Mouse (Mus musculus): ENCODE results near the gene Clic3. TPM values are rescaled to one million over a fixed set of nuclear protein-coding genes. Genes with fewer than 3 reads are reported as not detected.

Clic3 gene
- total RNA-seq, 2 experiments from 2014 or later = 0.59 to 1.2 TPM

DNA sequence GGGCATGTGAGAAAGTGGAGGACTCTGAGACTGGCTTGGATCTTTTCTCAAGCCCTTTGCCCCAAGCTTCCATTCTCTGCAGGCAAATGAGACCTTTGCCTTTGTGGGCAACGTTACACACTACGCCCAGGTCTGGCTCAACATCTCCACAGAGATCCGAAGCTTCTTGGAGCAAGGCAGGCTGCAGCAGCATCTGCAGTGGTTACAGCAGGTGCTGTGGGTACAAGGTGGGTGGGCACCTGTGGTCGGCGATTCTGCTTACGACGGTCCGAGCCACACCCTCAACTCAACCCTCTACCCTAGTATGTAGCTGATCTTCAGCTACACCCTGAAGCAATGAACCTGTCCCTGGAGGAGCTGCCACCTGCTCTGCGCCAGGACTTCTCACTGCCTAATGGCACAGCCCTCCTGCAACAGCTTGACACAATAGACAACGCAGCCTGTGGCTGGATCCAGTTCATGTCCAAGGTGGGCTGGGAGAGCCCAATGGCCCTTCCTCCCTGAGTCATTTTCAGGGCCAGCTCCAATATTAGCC lies 20.3 kb upstream of the Clic3 start:
- no peak for DNase-seq (ENCODE audit: low spot score in 2 of 2)
- intact Hi-C loops (cut with DNase I) = no loop called here

GRCm38 (mm10) chr2:25441067-25441466 lies 15.6 kb upstream of the Clic3 start:
- intact Hi-C loops (cut with DNase I) = no loop called here
- no peak for DNase-seq (ENCODE audit: low spot score in 2 of 2)

- no peak for DNase-seq (ENCODE audit: low spot score in 2 of 2)
- intact Hi-C loops (cut with DNase I) = no loop called here
These were observed 14.0 kb upstream of the Clic3 start for GRCm38 (mm10) chr2:25442682-25443081.

DNA sequence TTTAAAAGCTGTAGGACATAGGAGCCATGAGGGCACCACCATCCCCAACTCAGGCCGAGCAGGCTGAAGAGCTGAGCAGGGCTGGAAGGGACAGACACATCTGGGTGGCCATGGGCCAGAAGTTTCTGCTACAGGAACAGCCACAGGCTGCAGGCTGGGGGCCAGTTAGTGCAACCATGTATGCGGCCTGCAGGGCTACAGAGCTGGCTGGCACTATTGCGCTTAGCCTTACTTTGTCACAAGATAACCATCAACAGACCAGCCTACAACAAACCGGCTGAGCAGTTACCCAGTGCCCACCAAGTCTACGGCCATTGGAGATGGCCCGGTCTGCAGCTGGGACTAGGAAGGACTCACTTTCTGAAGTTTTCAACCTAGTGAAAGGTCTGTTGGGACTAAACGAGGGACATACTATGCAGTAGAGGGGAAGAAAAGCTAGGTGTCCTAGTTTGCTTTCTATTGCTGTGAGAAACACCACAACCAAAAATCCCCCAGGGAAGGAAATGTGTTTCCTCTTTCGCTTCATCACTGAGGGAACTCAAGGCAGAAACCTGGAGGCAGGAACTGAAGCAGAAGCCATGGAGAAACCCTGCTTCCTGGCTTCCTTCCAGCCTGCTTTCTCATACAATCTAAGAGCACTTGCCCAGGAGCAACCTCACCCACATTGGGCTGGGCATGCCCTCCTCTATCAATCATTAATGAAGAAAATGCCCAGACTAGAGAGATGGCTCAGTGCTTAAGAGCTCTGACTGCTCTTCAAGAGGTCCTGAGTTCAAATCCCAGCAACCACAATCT lies 5.6 kb upstream of the Clic3 start:
- intact Hi-C loops (cut with DNase I) = no loop called here
- no peak for DNase-seq (ENCODE audit: low spot score in 2 of 2)

DNA sequence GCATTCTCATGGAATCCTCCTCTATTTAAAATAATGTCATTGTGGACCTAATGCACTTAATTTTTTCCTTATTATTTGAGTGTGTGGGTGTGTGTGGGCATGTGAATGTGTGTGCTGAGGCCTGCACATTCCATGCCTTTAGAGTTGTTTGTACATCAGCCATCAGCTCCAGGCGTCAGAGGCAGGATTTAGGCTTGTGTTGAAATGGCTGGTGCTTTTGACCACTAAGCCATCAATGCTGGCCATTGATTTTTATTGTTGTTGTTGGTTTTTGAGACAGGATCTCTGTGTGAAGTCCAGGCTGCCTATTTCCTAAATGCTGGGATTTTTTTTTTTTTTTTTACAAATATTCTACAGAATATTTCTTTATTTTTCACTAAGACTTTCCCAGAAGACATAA lies 3.7 kb upstream of the Clic3 start:
- intact Hi-C loops (cut with DNase I) = no loop called here
- DNase-seq (ENCODE audit: low spot score in 2 of 2) = no peak

GRCm38 (mm10) chr2:25457022-25457896 lies 621 bp downstream of the Clic3 start:
- no peak for DNase-seq (ENCODE audit: low spot score in 2 of 2)
- intact Hi-C loops (cut with DNase I) = no loop called here

DNA sequence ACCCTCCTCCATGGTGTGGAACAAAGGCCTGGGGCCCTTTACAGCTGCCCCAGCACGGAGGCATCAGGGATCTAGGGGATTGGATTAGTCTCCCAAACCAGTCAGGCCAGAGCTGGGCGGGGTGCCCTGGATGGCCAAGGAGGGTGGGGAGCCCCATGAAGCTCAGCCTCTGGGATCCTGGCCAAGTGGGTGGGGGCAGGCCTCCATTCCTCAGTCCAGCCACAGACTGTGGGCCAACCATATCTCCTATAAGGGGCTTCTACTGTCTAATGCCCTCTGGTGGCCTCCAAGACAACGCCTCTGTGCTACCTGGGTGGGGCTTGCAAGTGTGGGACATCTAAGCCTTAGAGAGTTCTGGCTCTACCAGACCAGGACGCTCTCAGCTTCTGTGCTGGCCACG lies 2.3 kb downstream of the Clic3 start:
- no peak for DNase-seq (ENCODE audit: low spot score in 2 of 2)
- intact Hi-C loops (cut with DNase I) = no loop called here

DNA sequence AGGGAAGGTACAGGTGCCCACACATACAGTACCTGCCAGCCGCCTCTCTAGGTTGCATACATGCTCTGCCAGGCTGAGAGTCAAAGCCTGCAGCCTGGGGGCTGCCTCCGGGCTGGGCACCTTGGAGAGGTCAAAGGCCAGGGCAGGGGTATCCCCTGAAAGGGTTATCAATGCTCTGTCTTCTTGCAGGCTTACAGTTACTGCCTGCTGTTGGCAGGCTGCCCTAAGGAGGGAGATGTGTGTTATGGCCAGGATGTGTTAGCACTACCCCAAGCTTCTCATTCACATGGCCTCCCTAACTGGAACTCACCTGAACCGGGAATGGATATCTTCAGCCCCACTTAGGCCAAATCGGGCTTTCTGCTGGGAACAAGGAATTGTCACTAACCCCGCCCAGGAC lies 3.5 kb downstream of the Clic3 start:
- intact Hi-C loops (cut with DNase I) = loop anchor here (5.0 kb wide), 1 partner anchor 37 kb away; no protein-coding TSS in a partner anchor
- DNase-seq (ENCODE audit: low spot score in 2 of 2) = peak in 1 of 2 experiments; percentile 52

- intact Hi-C loops (cut with DNase I) = loop anchor here (5.0 kb wide), 1 partner anchor 37 kb away; no protein-coding TSS in a partner anchor
- DNase-seq (ENCODE audit: low spot score in 2 of 2) = peak; percentile 94 to 96
These were observed 4.1 kb downstream of the Clic3 start, which contains the start of gene Paxx for GRCm38 (mm10) chr2:25460551-25461309. Paxx (minus strand) TSS chr2:25461094.

DNA sequence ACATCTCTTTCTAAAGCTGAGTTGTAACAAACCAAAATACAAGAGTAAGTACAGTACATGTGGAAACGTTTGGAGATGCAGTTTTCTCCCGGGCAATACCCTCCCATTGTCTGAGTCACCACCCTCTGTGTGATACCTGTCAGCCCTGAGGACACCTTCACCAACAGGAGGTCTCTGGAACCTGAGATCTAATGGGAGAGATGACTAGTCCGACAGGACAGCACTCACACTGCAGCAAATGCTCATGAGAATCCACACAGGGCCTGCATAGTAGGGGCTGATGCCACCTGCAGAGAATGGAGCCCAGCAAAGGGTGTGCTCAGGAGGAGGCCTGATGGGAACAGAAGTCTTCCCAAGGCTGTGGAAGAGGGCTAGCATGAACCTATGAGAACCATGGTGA lies 4.8 kb downstream of the Clic3 start:
- no peak for DNase-seq (ENCODE audit: low spot score in 2 of 2)
- intact Hi-C loops (cut with DNase I) = loop anchor here (5.0 kb wide), 1 partner anchor 36 kb away; no protein-coding TSS in a partner anchor

DNA sequence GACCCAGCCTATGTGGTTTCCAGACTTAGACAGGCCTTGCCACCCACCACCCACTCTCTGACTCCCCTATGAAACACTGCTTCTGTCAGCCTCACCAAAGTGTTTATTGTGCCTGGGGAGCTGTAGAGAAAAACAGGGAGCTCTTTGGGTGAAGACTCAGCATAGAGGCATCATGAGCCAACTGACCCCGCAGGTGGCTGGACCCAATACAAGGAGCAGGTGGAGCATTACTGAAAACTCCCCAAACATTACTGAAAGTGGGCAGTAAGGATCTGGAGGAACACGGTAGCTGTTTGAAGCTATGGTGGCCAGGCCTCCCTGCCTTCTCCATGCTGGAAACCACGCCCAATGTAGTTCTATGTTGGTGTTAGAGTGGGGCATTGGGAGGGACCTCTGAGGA lies 7.0 kb downstream of the Clic3 start:
- no peak for DNase-seq (ENCODE audit: low spot score in 2 of 2)
- intact Hi-C loops (cut with DNase I) = loop anchor here (5.0 kb wide), 1 partner anchor 34 kb away; no protein-coding TSS in a partner anchor

DNA sequence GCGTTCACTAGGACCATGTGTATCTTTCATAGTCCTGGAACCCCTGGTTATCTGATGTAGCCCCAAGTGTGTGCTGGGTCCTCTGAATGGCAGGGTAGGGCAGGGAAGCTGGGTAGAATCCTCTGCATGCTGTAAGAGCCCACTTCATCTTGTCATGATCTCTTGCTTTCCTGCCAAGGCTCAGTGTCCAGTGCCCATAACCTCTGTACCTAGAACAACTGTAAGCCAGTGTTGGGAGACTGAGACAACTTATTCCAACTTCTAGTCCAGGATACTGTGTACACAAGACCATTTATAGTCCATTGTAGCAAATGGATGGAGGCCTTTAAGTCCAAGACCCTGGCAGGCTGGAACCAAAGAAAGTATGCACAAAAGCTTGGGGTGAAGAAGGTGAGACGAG lies 8.6 kb downstream of the Clic3 start:
- no peak for DNase-seq (ENCODE audit: low spot score in 2 of 2)
- intact Hi-C loops (cut with DNase I) = no loop called here

DNA sequence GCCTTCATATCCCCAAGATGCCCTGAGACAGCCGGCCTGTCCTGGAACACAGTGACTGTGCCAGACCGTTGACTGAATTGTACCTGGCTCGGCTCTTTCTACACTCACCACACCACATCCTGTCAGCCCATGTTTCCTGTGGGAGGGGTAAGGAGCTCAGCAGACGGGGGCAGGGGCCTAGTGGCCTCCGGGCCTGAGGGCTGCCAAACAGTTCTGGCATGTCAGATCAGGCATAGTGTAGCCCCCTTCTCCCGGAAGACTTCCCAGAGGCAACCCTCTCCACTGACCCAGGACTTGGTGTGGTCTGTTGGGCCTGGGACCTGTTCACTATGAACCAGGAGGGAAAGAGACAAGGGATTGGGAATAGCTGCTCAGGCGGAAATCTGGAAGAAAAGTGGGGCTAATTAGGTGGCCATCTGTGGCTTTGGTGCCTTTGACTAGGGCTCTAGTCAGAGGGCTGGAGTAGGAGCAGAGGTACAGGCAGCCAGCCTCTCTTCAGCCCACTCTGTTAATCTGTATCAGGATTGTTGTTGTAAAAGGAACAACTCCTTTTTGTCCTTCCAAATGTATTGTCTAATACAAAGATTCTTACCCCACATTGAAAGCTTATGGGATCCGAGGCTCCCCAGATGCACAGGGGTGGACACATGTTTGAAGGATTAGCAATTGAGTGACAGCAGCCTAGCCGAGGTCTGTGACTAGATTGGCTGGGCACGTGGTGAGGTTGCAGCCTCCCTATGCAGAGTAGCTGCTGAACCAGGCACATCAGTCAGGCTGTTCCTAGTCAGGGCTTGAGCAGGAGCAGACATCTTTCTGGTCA lies 9.4 kb downstream of the Clic3 start:
- intact Hi-C loops (cut with DNase I) = no loop called here
- no peak for DNase-seq (ENCODE audit: low spot score in 2 of 2)

DNA sequence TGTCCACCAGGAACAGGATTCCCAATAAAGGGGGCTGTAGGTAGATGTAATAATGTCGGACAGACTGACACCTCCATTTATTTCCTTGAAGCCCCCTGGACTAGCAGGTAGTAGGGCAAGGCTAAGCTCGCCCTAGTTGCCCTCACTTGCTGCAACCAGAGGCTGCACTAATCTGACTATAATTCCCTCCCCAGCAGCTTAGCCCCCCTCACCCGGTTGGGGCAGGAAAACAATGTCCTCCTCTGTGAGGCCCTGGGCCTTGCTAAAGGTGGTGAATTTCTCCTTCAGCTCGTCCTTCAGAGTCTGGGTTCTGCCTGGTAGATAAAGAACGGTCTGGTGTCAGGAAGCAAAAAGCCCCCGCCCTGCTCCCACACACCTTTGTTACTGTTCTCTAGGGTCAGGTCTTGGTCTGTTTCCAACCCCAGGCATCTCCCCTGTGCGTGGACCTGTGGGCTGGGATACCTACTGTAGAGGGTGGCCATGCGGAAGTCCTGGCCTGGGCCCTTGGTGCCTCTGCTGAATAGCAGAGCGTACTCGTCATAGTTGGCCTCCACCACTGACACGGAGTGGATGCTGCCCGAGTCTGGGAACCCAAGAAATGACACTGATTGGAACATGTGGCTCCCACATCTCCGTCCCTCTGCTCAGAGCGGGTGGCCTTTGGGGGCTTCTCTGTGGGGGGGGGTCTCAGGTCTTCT lies 11.1 kb downstream of the Clic3 start:
- intact Hi-C loops (cut with DNase I) = no loop called here

GRCm38 (mm10) chr2:25468962-25469915 lies 12.6 kb downstream of the Clic3 start:
- intact Hi-C loops (cut with DNase I) = no loop called here

More for the DNA sequence above, 11.1 kb downstream of the Clic3 start:
- DNase-seq (ENCODE audit: low spot score in 2 of 2) = no peak

GRCm38 (mm10) chr2:25469969-25470368 lies 13.3 kb downstream of the Clic3 start, which contains the start of gene Ptgds:
Ptgds (minus strand) TSS chr2:25470046.
- DNase-seq (ENCODE audit: low spot score in 2 of 2) = no peak
- intact Hi-C loops (cut with DNase I) = no loop called here

More at GRCm38 (mm10) chr2:25468962-25469915, 12.6 kb downstream of the Clic3 start:
- no peak for DNase-seq (ENCODE audit: low spot score in 2 of 2)

GRCm38 (mm10) chr2:25472550-25472949 lies 15.9 kb downstream of the Clic3 start:
- intact Hi-C loops (cut with DNase I) = no loop called here
- DNase-seq (ENCODE audit: low spot score in 2 of 2) = no peak
